Mouse (Mus musculus) layer of hippocampus, adult 9-11 months (tissue): ENCODE data around the gene Dach2.
"Not testable (repeated sequence)": the region's sequence is repeated elsewhere in the genome, so short reads cannot be mapped to it uniquely, and the experiment has no call there.

Experiments used
- DNase-seq: peaks from one replicate; pipeline ENCODE4 v3.0.0; 2022

Dach2 gene

DNA sequence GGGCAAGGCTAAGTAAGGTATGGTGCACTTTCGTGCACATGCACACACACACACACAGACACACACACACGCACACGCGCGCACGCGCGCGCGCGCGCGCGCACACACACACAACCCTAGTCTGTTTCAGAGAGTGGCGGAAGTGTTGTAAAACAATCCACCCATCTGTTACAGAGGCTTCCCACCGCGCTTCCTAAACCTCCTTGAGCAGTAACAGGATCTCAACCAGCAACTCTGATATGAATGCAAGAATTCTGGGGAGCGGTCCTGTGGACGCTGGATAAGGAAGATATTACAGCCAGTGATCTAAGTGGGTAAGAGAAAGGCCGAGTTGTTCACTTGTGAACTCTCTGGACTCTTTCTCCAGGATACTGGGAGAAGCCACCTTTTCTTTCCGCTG is at the start of gene Dach2:
Gene Dach2 (plus strand): TSS at position 107 of the 400 bp plus-strand sequence.
- no peak for DNase-seq

DNA sequence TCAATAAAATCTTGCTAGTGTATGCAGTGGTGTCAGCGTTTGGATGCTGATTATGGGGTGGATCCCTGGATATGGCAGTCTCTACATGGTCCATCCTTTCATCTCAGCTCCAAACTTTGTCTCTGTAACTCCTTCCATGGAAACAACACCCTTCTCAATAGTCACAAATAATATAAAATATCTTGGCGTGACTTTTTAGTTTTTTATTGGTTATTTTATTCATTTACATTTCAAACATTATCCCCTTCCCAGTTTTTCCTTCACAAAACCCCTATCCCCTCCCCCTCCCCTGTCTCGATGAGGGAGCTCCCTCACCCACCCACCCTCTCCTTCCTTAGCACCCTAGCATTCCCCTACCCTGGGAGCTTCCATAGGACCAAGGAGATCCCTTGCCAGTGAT is 44.9 kb upstream of the Dach2 start:
- DNase-seq, result not testable (repeated sequence)

DNA sequence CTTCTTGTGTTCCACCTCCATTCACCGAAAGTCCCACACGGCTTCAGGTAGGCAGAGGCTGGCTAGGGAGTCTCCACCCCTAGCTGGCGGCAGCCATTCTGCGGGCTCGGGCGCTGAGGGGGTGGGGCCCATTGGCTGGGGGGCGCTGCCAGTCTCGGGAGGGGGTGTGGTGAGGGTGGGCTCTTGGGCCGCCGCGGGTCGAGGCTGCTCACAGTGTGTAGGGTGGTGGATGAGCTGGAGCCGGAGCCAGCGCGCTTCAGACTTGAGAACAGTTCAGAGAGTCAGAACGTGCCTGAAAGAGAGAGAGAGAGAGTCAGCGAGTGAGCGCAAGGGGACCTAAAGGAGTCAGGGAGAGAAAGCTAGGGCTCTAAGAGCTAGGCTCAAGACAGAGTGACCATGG is 721 bp downstream of the Dach2 start:
- DNase-seq, result peak; percentile 2

DNA sequence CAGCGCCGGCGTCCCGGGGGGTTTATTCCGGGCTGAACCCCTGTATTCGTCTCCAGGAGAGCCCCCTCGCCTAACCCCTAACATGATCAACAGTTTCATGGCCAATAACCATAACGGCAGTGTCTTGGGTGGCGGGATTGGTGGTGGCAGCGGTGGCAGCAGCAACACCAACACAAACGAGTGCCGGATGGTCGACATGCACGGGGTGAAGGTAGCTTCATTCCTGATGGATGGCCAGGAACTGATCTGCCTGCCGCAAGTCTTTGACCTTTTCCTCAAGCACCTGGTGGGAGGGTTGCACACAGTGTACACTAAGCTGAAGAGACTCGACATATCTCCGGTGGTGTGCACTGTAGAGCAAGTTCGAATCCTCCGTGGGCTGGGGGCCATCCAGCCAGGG is 1.2 kb downstream of the Dach2 start:
- DNase-seq, result peak; percentile 1

DNA sequence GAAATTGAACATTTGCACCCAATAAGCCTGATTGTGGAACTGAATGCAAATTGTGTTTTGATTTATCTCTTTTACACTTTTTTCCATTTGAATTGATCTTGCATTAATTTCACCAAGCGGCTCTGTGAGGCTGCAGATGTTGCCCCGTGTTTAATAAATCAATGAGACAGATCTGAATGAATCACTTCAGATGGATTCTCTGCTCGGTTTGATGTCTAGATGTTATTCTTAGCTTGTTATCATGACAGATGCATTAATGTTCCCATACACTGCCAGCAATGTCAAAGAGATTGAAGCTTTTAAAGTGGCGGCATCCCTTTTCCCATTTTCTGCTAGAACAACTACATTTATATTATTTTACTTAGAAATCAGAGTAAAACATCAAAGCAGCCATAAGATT is 7.0 kb downstream of the Dach2 start:
- no peak for DNase-seq

DNA sequence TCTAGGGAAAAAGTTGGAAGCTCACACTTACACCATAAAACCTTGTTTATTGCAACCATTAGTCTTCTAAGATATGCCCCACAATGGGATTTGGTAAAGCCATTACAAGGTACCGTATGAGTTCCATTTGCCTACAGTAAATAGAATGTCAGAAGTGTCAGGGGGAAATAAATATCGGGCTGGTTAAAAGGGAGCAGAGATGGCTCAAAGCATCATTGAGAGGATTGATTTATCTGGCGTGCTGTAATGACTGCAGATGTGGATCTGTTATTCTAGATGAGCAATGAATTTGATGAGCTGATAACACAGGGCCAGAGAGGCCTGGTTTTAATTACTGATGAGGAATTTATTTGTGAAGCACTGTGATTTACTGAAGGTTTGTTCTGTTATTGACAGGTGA is 40.8 kb downstream of the Dach2 start:
- no peak for DNase-seq

DNA sequence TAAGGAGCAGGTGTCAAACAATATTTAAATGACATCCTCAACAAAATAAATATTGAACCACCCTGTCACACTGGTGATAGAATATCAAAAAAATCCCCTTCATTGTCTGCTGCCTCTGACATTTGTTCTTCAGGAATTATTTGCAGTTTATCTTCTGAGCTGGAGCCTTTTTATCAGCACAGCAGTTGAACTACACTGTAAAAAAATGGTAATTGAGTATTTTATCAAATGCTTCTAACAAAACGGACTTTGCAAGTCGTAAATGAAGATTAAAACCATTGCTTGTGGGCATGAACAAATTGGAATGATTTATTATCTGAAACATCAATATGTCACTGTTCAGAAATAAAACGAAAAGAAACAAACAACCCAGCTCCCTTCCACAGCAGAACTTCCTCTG is 97.1 kb downstream of the Dach2 start:
- no peak for DNase-seq

DNA sequence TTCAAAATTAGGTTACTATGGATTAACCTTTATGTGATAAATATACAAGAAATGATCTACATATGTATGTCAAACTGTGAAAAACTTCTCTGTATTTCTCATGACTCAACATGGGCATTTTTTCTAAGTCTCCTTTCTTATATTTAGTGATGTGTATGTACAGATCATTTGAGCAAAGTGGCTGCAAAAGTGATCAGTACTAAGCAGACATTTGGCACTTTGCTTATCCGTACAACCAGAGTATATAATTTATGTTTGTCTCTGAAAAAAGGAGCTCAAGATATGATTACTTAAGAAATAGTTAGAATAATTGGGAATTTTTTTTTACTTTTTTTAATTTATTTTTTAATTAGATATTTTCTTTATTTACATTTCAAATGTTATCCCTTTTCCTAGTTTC is 111.4 kb downstream of the Dach2 start:
- DNase-seq, result no peak

DNA sequence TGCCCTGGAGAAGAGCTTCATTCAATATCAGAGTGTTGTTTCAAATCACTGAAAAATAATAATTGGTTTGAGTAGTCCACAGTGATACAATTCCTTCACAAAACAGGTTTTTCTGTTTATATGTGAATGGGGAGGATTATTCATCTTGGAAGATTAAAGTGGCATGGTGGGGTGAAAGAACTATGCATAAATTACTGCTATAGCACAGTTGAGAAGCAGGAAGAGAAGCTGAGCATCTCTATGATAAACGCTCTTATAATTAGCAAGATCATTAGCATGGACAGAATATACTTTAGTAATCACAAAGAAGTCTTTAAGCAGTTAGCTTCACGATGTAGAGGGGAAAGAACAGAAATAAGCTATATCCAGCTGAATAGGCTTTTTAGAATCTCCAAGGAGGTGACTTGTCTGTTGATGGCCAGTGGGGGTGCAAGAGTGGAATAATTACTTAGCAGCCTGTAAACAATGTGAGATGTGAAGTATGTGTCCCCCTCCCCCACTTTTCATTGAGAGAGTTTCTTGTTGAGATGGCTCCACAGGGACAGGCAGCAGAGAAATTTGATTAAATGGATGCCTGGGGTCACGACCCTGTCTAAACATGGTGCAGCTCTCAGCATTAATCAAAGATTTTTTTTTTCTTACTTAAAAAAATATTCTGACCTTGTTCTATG is 124.3 kb downstream of the Dach2 start:
- DNase-seq, result no peak

DNA sequence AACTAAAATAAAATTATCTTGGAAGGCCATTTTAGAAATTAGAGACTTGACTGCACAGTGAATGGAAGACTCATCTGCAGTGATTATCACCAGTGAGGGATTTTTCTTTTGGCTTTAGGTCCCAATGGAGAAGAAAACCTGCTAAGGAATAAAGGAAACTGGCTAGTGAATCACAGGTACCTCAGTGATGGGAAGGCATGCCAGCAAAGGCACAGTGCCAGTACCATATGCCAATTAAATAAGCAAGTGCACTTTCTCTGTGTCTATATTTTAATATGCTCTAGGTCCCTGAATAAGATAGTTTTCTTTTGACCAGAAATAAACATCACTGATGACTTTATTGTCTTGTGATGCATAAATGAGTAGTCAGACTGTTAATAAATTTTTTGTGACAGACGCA is 184.8 kb downstream of the Dach2 start:
- no peak for DNase-seq

DNA sequence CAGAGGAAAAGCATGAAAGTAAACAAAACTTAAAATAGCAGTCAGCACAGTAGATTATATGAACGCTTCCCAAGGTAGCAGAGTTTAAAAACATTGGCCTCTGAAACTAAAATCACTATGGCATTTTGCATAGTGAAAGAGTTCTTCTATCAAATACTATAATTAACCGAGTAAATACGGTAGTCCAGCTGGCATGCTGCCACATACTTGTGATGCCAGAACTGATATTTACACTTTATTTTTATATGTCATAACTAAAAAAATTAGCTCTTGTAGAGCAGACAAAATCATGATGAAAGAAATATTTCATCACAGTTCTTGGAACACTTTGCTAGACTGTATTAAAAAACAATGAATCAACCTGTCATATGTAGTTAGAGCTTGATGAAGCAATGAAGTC is 247.8 kb downstream of the Dach2 start:
- DNase-seq, result no peak

DNA sequence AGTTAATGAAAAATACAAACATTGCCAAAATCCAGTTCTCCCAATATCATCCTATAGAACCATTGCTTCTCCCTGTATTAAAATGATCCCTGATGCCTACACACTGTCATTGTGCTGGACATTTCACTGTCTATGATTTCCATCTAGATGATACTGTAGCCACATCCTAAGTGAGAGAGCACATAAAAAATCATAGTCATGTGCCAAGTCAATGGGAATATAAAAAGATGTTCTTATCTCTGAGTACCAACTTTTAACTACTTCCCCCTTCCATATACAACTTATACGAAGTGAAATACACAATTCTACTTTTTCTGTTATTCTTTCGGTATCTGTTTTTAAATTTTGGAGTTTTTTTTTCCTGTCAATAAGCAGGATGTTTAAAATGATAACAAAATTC is 266.6 kb downstream of the Dach2 start:
- DNase-seq, result no peak

DNA sequence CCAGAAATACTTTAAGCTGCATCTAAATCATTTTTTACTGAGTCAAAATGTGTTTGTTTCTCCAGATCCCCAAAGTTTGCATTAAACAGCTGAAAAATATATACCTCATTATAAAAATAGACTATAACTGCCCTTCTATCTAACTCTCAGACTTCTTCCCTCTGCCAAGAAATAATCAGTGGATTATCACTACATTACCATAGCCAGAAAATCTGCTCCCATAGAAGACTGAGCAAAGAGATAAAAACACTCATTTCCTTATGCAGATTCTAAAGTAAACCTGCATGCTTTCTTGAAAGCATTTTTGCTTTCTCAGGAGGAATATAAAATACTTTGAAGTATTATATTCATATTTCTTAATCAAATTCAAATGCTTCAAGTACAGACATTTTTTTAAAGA is 368.8 kb downstream of the Dach2 start:
- DNase-seq, result no peak

DNA sequence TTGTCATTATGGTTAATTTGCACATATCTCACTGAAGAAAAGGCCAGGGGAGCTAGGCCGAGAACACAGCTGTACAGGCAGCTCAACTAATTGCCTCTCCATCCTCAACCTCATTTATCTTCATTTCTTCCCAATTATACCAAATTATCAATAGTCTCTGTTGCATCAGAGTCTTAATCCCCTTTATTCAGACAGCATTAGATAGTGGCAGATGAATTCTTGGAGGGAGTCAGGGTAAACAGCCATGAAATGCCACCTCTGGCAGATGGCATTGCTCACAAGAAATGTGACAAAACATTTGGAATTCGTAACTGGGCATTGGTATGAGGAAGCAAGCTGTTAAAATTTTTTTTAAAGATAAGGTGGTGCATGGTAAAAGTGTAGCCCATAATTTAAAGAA is 389.9 kb downstream of the Dach2 start:
- DNase-seq, result no peak

DNA sequence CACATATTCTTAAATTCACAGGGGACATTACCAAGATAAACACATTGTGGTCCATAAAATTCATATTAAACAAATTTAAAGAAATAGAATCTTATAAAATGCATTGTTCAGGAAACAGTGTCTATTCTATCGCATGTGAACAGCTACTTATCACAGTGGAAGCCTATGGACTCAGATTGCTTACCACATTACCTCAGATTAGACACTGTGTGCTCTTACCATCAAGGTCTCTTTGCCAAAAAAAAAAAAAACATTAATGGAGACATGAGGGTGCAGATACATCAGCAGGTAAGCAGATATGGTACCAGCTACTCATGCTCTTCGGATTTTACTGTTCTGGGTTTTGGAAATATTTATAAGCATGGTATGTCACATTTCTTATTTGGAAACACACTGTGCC is 415.1 kb downstream of the Dach2 start:
- no peak for DNase-seq

DNA sequence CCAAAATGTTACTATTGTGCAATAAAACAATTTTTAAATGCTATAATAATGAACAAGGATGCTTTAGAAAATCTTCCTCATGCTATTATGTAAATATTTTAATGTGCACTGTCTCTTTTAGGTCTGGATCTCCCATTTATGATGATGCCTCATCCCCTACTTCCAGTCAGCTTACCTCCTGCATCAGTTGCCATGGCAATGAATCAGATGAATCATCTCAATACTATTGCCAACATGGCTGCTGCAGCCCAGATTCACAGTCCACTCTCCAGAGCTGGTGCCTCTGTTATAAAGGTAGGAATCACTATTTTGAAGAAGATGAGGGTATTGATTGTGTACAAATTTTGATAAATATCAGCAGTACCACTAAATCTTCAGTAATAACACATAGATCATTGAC is 426.8 kb downstream of the Dach2 start:
- no peak for DNase-seq

DNA sequence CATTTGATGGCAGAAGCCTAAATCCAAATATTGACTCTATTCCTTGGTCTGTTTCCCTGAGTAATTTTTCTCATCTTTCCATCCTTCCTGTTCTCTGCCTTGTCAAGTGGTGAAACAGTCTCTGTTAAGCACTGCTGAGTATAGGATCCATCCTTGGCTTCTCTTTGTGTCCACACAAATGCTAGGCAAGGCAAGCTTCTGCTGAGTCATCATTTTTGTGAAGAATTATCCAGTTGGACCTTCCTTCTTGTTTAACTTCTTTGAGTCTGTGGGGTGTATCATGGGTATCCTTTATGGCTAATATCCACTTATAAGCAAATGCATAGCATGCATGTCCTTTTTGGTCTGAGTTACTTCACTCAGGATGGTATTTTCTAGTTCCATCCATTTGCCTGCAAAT is 449.8 kb downstream of the Dach2 start:
- DNase-seq, result no peak

DNA sequence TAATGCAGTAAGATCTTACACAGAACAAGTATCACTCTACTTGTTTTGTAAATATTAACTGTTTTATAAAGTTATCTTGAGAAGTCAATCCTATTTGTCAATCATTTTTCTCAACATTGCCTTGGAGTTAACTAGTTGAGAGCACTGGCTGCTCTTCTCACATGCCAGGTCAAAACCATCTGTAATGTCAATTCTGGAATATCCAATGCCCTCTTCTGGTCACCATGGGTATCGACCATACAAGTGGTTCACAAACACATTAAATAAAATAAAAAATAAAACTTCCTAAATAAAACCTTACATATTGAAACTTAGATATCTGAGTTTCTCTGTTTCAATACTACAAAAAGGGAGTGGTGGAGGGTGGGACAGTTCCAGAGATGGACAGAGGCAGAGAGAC is 495.0 kb downstream of the Dach2 start:
- DNase-seq, result no peak

DNA sequence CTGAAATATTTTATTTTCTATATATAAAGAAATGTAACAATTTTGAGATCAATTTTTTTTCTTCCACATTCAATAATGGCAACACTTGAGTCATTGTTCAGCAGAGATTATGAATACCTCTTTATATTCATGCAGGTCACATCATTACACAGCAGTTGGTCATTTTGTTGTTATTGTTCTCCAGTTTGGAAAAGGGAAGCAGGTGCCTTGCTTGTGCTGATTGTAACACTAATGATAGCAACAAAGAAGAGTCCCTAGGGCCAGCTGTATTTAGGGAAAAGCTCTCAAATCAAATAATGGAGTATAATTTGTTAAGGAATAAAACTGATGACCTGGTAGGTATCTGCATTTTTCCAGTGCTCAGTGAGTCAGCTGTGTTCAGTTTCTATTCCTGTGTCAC is 513.1 kb downstream of the Dach2 start:
- no peak for DNase-seq

DNA sequence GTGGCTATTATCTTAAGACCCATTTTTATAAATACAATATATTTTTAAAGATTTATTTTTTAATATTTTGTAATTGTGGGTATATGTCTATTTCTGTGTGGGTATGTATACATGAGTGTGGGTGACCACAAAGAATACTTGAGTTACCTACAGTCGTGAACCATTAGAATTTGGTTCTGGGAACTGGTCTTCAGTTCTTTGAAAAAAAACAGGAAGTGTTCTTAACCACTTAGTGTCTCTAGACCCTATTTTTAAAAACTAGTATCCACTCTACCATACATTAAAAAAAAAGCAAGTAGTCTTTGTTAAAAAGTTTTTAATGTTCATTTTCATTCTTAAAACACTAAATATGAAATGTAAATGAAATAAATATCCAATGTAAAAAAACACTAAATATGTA is 529.5 kb downstream of the Dach2 start:
- DNase-seq, result no peak

DNA sequence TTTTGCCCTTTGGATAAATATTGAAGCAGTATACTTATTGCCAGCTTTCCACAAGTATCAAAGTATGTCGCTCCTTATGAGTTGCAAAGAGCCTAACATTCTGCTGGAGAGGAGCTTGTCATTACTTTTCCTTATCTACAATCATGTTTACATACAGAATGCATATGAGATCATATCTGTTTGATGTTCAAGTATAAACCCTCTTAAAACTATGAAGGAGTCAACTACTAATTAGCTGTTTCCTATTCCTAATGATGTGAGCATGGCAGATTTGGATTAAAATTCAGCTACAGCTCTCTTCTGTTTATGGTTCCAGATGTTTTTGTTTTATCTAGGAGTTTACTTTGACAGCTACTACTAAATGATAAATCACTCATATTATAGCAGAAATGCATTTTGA is 535.8 kb downstream of the Dach2 start:
- DNase-seq, result no peak

DNA sequence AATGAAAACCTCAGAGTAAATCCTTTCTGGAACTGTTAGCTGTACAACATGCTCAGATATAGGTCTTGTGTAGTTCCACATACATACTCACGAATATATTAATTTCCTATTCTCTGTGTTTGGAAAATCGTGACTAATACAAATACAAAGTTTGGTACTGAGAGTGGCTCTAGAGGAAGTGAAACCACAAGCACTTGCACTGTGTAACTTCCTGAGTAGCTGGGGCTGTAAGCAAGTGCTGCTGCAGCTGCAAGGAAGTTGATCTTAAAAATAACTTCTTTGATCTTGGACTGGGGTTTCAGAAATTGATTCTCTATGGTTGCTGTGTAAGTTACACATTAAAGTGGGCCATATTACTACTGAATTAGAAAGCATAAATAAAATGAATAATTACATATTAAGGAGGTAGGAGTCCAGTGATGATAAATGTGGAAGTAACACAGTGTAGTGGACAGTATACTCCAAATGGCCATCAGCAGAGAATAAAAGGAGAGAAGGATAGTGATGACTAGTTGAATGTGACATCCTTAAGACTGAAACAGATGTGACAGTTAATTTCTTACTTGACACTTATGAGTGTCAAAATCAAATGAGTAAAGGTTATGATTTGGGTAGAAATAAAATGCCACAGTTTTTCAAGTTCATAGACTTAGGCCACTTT is 570.7 kb downstream of the Dach2 start:
- peak; percentile 3 for DNase-seq
